Mouse (Mus musculus) erythroblast, embryonic 14.5 days (primary cell): ENCODE measurements at regions not wholly inside any gene's neighbourhood (a gene's known extent, or its start where the extent isn't known, plus 50 kb on each side); places are given as distances from the start of the nearest gene placed in this dataset.

ENCODE experiments used
- GATA1 ChIP-seq: IDR thresholded peaks from 2 replicates; pipeline ENCODE4 v1.6.1; 2012; ENCODE audit warnings: low read length, inconsistent platforms, mixed read lengths
- TAL1 ChIP-seq: IDR thresholded peaks from 3 replicates; pipeline ENCODE4 v1.6.1; 2012; ENCODE audit warnings: low read length, inconsistent platforms, mixed read lengths

DNA sequence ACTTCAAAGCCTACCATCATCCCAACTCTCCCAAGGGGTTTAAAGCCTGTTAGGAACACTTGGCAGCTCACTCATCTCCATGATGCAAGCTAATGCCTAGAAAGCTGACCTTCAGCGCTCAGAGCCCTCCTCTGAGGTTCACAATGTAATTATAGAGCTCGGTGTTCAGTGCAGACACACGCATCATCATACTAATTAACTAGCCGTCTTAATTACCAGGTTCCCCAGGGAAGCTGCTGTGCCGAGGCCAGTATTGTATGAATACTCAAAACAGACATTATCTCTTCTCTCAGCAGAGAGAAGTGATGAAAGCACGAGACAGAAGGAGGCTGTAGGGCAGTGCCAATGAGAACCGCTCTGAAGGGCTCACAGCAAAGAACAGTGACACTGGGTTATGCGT is 295.5 kb upstream of the Mctp2 start:
- TF ChIP-seq GATA1 (no peak), TAL1 (no peak)
